Mouse (Mus musculus) right cerebral cortex, postnatal 36 days (tissue): ENCODE measurements at regions not wholly inside any gene's neighbourhood (a gene's known extent, or its start where the extent isn't known, plus 50 kb on each side); places are given as distances from the start of the nearest gene placed in this dataset.

ENCODE experiments used
- DNase-seq, 2 experiments: peaks; one replicate each; pipeline ENCODE4 v3.0.0; 2022; ENCODE audit warnings: low spot score in 2 of 2, mixed read lengths in 1 of 2

GRCm38 (mm10) chr9:86224530-86224929 is 240.2 kb downstream of the Ube2cbp start:
- no peak for DNase-seq

- DNase-seq = no peak
Measured at GRCm38 (mm10) chr9:86230673-86231350, 233.9 kb downstream of the Ube2cbp start.

- no peak for DNase-seq
Measured at GRCm38 (mm10) chr9:86231692-86232091, 233.1 kb downstream of the Ube2cbp start.

- DNase-seq = no peak
Measured at GRCm38 (mm10) chr9:86232174-86232573, 232.6 kb downstream of the Ube2cbp start.

GRCm38 (mm10) chr9:86233775-86234174 is 231.0 kb downstream of the Ube2cbp start:
- no peak for DNase-seq

- no peak for DNase-seq
Measured at GRCm38 (mm10) chr9:86238691-86239090, 226.1 kb downstream of the Ube2cbp start.

GRCm38 (mm10) chr9:86240287-86240686 is 224.5 kb downstream of the Ube2cbp start:
- DNase-seq = no peak

GRCm38 (mm10) chr9:86240896-86241295 is 223.9 kb downstream of the Ube2cbp start:
- no peak for DNase-seq

GRCm38 (mm10) chr9:86250197-86250596 is 214.6 kb downstream of the Ube2cbp start:
- DNase-seq = no peak

GRCm38 (mm10) chr9:86251331-86251730 is 213.4 kb downstream of the Ube2cbp start:
- no peak for DNase-seq
